Mouse (Mus musculus): Measurements from ENCODE around the gene Mybpc2. TPM values are rescaled to one million over a fixed set of nuclear protein-coding genes. Genes with fewer than 3 reads are reported as not detected.

Mybpc2 gene
- polyA plus RNA-seq, 1 experiment from 2014 or later: 0.14 TPM

DNA sequence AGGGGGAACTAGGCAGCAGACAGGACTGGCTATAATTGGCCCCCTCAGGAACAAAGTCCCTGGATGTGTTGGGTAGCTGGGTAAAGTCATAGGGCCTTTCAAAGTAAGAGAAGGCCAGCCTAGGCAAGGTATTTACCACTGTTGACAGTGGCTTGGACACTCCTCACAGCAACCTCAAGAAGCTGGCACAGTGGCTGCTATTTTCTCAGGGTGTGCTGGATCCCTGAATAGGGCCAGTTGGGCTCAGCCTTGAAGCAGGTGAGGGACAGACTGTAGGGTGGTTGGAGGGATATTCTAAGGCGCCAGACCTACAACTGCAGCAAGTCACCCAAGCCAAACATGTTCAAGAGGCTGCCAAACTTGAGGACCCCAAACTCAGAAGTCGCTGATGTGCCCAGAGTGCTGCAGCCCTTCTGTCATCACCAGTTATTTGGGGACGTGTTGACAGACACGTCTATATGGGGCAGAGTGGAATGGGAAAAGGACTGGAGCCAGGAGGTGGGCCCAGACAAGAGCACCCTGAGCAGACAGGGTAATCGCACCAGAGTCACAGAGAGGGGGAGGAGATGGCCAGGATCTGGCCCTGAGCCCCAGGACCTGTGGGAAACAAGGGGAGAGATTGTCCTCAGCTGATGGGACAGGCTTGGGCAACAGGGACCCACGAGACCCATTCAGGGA lies 52.4 kb downstream of the Mybpc2 start:
- Histone ChIP-seq H3K4me2 (ENCODE audit: low read length) (no peak overlapping the region), H3K4me1 (ENCODE audit: control insufficient read depth, insufficient read depth, low read depth, low read length) (peaks cover 34% of the 10 kb centered on the region), H3K27ac (ENCODE audit: low read depth, low read length) (0 out of 2 replicates have a peak overlapping the region, but pooled peaks have one; percentile 7), H3K9ac (ENCODE audit: low read depth, low read length) (no peak overlapping the region), H3K4me3 (ENCODE audit: low read length) (no peak overlapping the region), H3K27me3 (replicated peaks; ENCODE audit: control insufficient read depth, insufficient read depth, low read length) (no peaks in the 10 kb centered on the region), H3K9me3 (ENCODE audit: control insufficient read depth, low read length) (no peaks in the 10 kb centered on the region), H3K36me3 (ENCODE audit: control insufficient read depth, insufficient read depth, low read length) (no peaks in the 10 kb centered on the region)
- no peak for ATAC-seq
- WGBS: 52% methylated on average over 6 of the region's 6 CpGs

DNA sequence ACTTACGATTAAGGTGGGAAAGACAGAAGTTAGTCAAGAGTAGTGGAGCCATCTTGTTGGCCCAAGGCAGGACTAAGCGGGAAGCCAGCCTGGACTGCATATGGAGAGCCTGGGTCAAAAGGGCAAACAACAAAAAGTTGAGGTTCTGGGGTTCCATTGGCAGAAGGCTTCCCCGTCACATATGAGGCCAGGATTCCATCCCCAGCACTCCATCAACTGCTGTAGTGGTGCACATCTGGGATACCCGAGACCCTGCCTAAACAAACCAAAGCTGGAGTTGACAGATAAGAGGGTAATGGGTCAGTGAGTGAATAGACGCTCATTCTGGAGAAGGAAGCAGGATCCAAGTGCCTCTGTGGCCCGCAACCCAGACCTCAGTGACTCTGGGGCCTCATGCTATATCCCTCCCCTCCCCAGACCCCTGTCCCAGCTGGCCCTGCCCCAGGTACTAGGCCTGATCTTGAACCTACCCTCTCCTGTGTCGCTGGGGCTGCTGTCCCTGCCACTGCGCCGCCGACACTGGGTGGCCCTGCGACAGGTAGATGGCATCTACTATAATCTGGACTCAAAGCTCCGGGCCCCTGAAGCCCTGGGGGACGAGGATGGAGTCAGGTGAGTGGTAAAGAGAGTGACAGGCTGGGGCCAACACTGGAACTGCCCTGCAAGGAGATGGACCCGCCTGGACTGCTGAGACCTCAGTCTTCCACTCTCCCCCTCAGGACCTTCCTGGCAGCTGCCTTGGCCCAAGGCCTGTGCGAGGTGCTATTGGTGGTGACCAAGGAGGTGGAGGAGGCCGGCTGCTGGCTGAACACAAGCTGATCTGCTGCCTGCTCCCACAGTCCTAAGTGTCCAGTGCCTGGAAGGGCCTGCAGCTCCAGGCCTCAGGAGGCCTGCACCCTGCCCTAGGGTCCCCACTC lies 53.5 kb downstream of the Mybpc2 start:
- Histone ChIP-seq H3K27ac (ENCODE audit: low read depth, low read length) (no peak overlapping the region), H3K9ac (ENCODE audit: low read depth, low read length) (peak overlapping the region; percentile 13), H3K4me1 (ENCODE audit: control insufficient read depth, insufficient read depth, low read depth, low read length) (peaks cover 37% of the 10 kb centered on the region), H3K4me3 (ENCODE audit: low read length) (no peak overlapping the region), H3K9me3 (ENCODE audit: control insufficient read depth, low read length) (no peaks in the 10 kb centered on the region), H3K36me3 (ENCODE audit: control insufficient read depth, insufficient read depth, low read length) (no peaks in the 10 kb centered on the region), H3K4me2 (ENCODE audit: low read length) (no peak overlapping the region), H3K27me3 (replicated peaks; ENCODE audit: control insufficient read depth, insufficient read depth, low read length) (no peaks in the 10 kb centered on the region)
- ATAC-seq: no peak
- WGBS: 89% methylated on average over 16 of the region's 16 CpGs

- H3K9me3 ChIP-seq (ENCODE audit: control insufficient read depth, low read length): no peaks in the 10 kb centered on the region
- H3K4me1 ChIP-seq (ENCODE audit: control insufficient read depth, insufficient read depth, low read depth, low read length): peaks cover 36% of the 10 kb centered on the region
- H3K9ac ChIP-seq (ENCODE audit: low read depth, low read length): peak overlapping the region; percentile 1; the same call in 1 of the 2 replicates
Measured at GRCm38 (mm10) chr7:44469677-44470675, 54.5 kb downstream of the Mybpc2 start.

DNA sequence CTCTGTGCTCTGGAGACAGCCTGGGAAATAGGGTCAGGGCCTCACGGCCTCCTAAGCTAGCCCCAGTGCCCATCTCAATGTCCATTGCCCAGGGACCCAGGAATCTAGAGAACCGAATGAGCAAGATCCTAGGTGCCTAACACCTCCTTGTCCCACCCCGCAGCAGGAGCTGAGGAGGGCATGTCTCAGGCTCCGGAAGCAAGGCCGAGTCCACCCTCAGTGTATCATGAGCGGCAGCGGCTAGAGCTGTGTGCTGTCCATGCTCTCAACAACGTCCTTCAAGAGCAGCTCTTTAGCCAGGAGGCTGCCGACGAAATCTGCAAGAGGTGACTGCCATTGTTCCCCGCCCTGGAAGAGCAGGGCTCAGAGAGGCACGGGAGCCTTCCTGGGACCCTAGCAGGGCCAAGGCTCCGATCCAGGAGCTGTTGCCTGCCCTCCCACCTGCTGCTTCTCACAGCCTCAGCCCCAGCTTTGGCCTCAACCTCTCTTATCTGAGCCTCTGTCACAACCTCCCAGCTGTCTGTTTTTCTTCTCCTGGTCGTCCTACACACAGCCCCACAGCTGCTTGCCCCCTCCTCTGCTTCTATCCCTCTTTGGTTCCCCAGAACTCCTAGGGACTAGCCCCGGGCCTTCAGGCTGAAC lies 55.7 kb downstream of the Mybpc2 start:
- H3K9me3 ChIP-seq (ENCODE audit: control insufficient read depth, low read length): no peaks in the 10 kb centered on the region
- peak overlapping the region; percentile 79 for H3K9ac ChIP-seq (ENCODE audit: low read depth, low read length)
- peaks cover 40% of the 10 kb centered on the region for H3K4me1 ChIP-seq (ENCODE audit: control insufficient read depth, insufficient read depth, low read depth, low read length)
- H3K36me3 ChIP-seq (ENCODE audit: control insufficient read depth, insufficient read depth, low read length): no peaks in the 10 kb centered on the region
- H3K27ac ChIP-seq (ENCODE audit: low read depth, low read length): peak overlapping the region; percentile 92
- H3K27me3 ChIP-seq (replicated peaks; ENCODE audit: control insufficient read depth, insufficient read depth, low read length): no peaks in the 10 kb centered on the region
- WGBS: 44% methylated on average over 15 of the region's 15 CpGs
- no peak for ATAC-seq
- peak overlapping the region; percentile 83 for H3K4me2 ChIP-seq (ENCODE audit: low read length)
- H3K4me3 ChIP-seq (ENCODE audit: low read length): peak overlapping the region; percentile 69

More at GRCm38 (mm10) chr7:44469677-44470675, 54.5 kb downstream of the Mybpc2 start:
- H3K4me2 ChIP-seq (ENCODE audit: low read length): no peak overlapping the region
- H3K27ac ChIP-seq (ENCODE audit: low read depth, low read length): no peak overlapping the region; the same call in 1 of the 2 replicates
- no peak overlapping the region for H3K4me3 ChIP-seq (ENCODE audit: low read length)
- no peak for ATAC-seq
- no peaks in the 10 kb centered on the region for H3K36me3 ChIP-seq (ENCODE audit: control insufficient read depth, insufficient read depth, low read length)
- H3K27me3 ChIP-seq (replicated peaks; ENCODE audit: control insufficient read depth, insufficient read depth, low read length): no peaks in the 10 kb centered on the region
- WGBS: 85% methylated on average over 16 of the region's 16 CpGs

GRCm38 (mm10) chr7:44467811-44468411 lies 56.5 kb downstream of the Mybpc2 start, which contains the start of gene Josd2:
TSS of gene Josd2 (plus strand) at chr7:44467980.
- Histone ChIP-seq H3K4me2 (ENCODE audit: low read length) (peak within 1 kb of the TSS; percentile 83), H3K9me3 (ENCODE audit: control insufficient read depth, low read length) (no peaks in the 10 kb centered on the region), H3K4me3 (ENCODE audit: low read length) (peak within 1 kb of the TSS; percentile 69), H3K9ac (ENCODE audit: low read depth, low read length) (peak within 1 kb of the TSS; percentile 79), H3K27me3 (replicated peaks; ENCODE audit: control insufficient read depth, insufficient read depth, low read length) (no peaks in the 10 kb centered on the region), H3K36me3 (ENCODE audit: control insufficient read depth, insufficient read depth, low read length) (0 out of 2 replicates have a peak, but pooled peaks cover 2% of the 10 kb centered on the region), H3K27ac (ENCODE audit: low read depth, low read length) (peak within 1 kb of the TSS; percentile 92), H3K4me1 (ENCODE audit: control insufficient read depth, insufficient read depth, low read depth, low read length) (peaks cover 40% of the 10 kb centered on the region)
- peak; percentile 92 for ATAC-seq
- WGBS: under 1% methylated on average over 42 of the region's 42 CpGs

GRCm38 (mm10) chr7:44466888-44467311 lies 57.6 kb downstream of the Mybpc2 start:
- Histone ChIP-seq H3K4me3 (ENCODE audit: low read length) (no peak overlapping the region), H3K36me3 (ENCODE audit: control insufficient read depth, insufficient read depth, low read length) (peaks cover 12% of the 10 kb centered on the region), H3K4me1 (ENCODE audit: control insufficient read depth, insufficient read depth, low read depth, low read length) (peaks cover 46% of the 10 kb centered on the region), H3K27ac (ENCODE audit: low read depth, low read length) (peak overlapping the region; percentile 92), H3K27me3 (replicated peaks; ENCODE audit: control insufficient read depth, insufficient read depth, low read length) (no peaks in the 10 kb centered on the region), H3K9me3 (ENCODE audit: control insufficient read depth, low read length) (no peaks in the 10 kb centered on the region), H3K4me2 (ENCODE audit: low read length) (no peak overlapping the region), H3K9ac (ENCODE audit: low read depth, low read length) (no peak overlapping the region)
- WGBS: 77% methylated on average over 16 of the region's 16 CpGs
- ATAC-seq: peak; percentile 1; the same call in 1 of the 2 replicates

DNA sequence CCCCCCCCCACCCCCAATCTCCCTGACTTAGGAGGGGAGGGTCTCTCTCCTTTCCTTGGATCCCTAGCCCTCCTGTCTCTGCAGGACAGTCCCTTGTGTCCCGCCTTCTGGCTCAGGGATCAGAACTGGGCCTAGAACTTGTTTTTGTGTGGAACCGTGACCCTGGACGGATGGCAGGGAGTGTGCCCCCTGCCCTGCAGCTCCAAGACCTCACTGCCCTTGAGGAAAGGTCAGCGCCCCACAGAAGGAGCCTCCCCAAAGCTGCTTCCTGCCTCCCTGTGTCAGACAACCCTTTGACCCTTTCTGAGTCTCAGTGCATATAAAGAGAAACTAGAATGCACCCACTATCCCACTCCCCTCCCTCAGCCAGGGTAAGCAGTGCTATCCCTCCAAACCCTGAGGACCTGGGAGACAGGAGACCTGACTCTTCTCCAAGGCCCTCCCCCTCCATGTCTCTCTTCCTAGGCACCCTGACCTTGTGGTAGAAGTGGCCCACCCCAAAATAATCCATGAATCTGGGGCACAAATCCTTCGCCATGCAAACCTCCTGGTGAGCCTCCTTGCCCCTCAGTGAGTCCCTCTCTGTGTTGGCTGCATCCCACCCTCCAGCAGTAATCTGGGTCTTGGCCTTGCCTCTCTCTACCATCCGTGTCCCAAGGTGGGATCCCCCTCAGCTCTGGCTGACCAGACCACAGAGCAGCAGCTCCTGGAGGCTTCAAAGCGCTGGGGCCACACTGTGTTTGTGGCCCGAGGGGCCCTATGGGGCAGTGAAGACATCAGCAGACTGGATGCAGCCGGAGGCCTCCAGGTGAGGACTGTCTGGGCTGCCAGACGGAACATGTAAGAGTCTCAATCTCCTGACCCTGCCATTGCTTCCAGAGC lies 58.2 kb downstream of the Mybpc2 start:
- no peak for ATAC-seq
- Histone ChIP-seq H3K9me3 (ENCODE audit: control insufficient read depth, low read length) (no peaks in the 10 kb centered on the region), H3K4me1 (ENCODE audit: control insufficient read depth, insufficient read depth, low read depth, low read length) (peaks cover 46% of the 10 kb centered on the region), H3K27ac (ENCODE audit: low read depth, low read length) (peak overlapping the region; percentile 92), H3K4me3 (ENCODE audit: low read length) (no peak overlapping the region), H3K27me3 (replicated peaks; ENCODE audit: control insufficient read depth, insufficient read depth, low read length) (no peaks in the 10 kb centered on the region), H3K4me2 (ENCODE audit: low read length) (no peak overlapping the region), H3K36me3 (ENCODE audit: control insufficient read depth, insufficient read depth, low read length) (peaks cover 16% of the 10 kb centered on the region), H3K9ac (ENCODE audit: low read depth, low read length) (no peak overlapping the region)
- WGBS: 73% methylated on average over 10 of the region's 10 CpGs

All from hindbrain, embryonic 16.5 days (tissue).